9 mouse cellular contexts compared by ENCODE assay signal in genomic region chr7:75587727-75588126, GRCm38 (mm10).
DNase-seq lines count a peak whose midpoint lies in the region; ATAC-seq and TF ChIP-seq lines count a peak whose summit lies in the region.
"Had no signal": no experiment of that assay in that cellular context is flagged by ENCODE, and none has a peak within 500 bp of the region (broad histone marks: within the 10 kb centered on the region; RNA-seq: fewer than 3 reads in every experiment).

No protein-coding gene starts in this region.

- H3K27me3 ChIP-seq in liver, adult 2 months (ENCODE audit: control insufficient read depth, insufficient read depth, low read length): no peaks in the 10 kb centered on the region
- no peaks in the 10 kb centered on the region for H3K27me3 ChIP-seq in neural tube, embryonic 15.5 days (replicated peaks)
- no peaks in the 10 kb centered on the region for H3K27me3 ChIP-seq in midbrain, embryonic 16.5 days (ENCODE audit: control insufficient read depth, insufficient read depth, low read depth, low read length)
- no peaks in the 10 kb centered on the region for H3K27me3 ChIP-seq in hindbrain, embryonic 14.5 days (ENCODE audit: control insufficient read depth, insufficient read depth, low read length)

- peaks cover 28% of the 10 kb centered on the region for H3K4me1 ChIP-seq in bone marrow macrophage, adult 2 months (ENCODE audit: control insufficient read depth, insufficient read depth, low read length)
- H3K4me1 ChIP-seq in liver, adult 2 months (ENCODE audit: control insufficient read depth, insufficient read depth, low read length): peaks cover 8% of the 10 kb centered on the region
- H3K4me1 ChIP-seq in neural tube, embryonic 15.5 days: no peaks in the 10 kb centered on the region
- H3K4me1 ChIP-seq in midbrain, embryonic 16.5 days (ENCODE audit: control insufficient read depth, insufficient read depth, low read length): no peaks in the 10 kb centered on the region
- H3K4me1 ChIP-seq in hindbrain, embryonic 14.5 days (replicated peaks; ENCODE audit: control insufficient read depth, insufficient read depth, low read length): no peaks in the 10 kb centered on the region

- peaks cover 11% of the 10 kb centered on the region for H3K79me2 ChIP-seq in liver, adult 2 months (ENCODE audit: control insufficient read depth, insufficient read depth, low read length)

- no peak for TF ChIP-seq POLR2A in bone marrow macrophage, adult 2 months (IDR thresholded peaks at IDR 0.05; ENCODE audit: borderline replicate concordance, low read depth, low read length)
- no peak for TF ChIP-seq POLR2A in liver, adult 2 months (IDR thresholded peaks at IDR 0.05; ENCODE audit: extremely low read depth, insufficient read depth, low read length)

- WGBS in liver, adult 2 months: 51% methylated on average over 5 of the region's 5 CpGs
- 88% methylated on average over 5 of the region's 5 CpGs for WGBS in neural tube, embryonic 15.5 days
- 93% methylated on average over 5 of the region's 5 CpGs for WGBS in midbrain, embryonic 16.5 days
- 90% methylated on average over 5 of the region's 5 CpGs for WGBS in hindbrain, embryonic 14.5 days

- peak; percentile 39 for DNase-seq in kidney, adult 9 months
- no peak for DNase-seq in kidney, adult 18-20 months
- DNase-seq in liver, adult 2 months (ENCODE audit: extremely low read depth, low read depth, low spot score): no peak
- peak; percentile 60 to 80 for DNase-seq in spleen, postnatal 10 days (ENCODE audit: low spot score in 2 of 2)
- no peak for DNase-seq in hindbrain, embryonic 14.5 days (ENCODE audit: low spot score)

- H3K9ac ChIP-seq in liver, adult 2 months (ENCODE audit: low read depth, low read length): no peak overlapping the region
- H3K9ac ChIP-seq in neural tube, embryonic 15.5 days (replicated peaks): no peak overlapping the region
- no peak overlapping the region for H3K9ac ChIP-seq in midbrain, embryonic 16.5 days (ENCODE audit: low read depth, low read length)
- H3K9ac ChIP-seq in hindbrain, embryonic 14.5 days: no peak overlapping the region

- ATAC-seq in neural tube, embryonic 15.5 days (ENCODE audit: low FRiP score): no peak
- ATAC-seq in midbrain, embryonic 16.5 days: no peak
- no peak for ATAC-seq in hindbrain, embryonic 14.5 days (ENCODE audit: low FRiP score)
- ATAC-seq: intestine, embryonic 16.5 days had no signal

- H3K36me3 ChIP-seq in liver, adult 2 months (ENCODE audit: control insufficient read depth, insufficient read depth, low read length): peaks cover 15% of the 10 kb centered on the region
- no peaks in the 10 kb centered on the region for H3K36me3 ChIP-seq in neural tube, embryonic 15.5 days
- H3K36me3 ChIP-seq in midbrain, embryonic 16.5 days (ENCODE audit: control insufficient read depth, insufficient read depth, low read length): no peaks in the 10 kb centered on the region
- H3K36me3 ChIP-seq in hindbrain, embryonic 14.5 days (replicated peaks; ENCODE audit: control insufficient read depth, insufficient read depth): no peaks in the 10 kb centered on the region

- H3K27ac ChIP-seq in bone marrow macrophage, adult 2 months (ENCODE audit: insufficient read depth, low read depth, low read length): peak overlapping the region; percentile 64
- H3K27ac ChIP-seq in liver, adult 2 months (replicated peaks; ENCODE audit: insufficient read depth, low read depth, low read length): peak overlapping the region; percentile 61
- H3K27ac ChIP-seq in neural tube, embryonic 15.5 days (replicated peaks): no peak overlapping the region
- no peak overlapping the region for H3K27ac ChIP-seq in midbrain, embryonic 16.5 days (ENCODE audit: low read length)
- H3K27ac ChIP-seq in hindbrain, embryonic 14.5 days: no peak overlapping the region

- H3K4me3 ChIP-seq in bone marrow macrophage, adult 2 months (ENCODE audit: insufficient read depth, low read length): no peak overlapping the region
- no peak overlapping the region for H3K4me3 ChIP-seq in liver, adult 2 months (ENCODE audit: insufficient read depth, low read depth, low read length)
- no peak overlapping the region for H3K4me3 ChIP-seq in neural tube, embryonic 15.5 days (replicated peaks)
- no peak overlapping the region for H3K4me3 ChIP-seq in midbrain, embryonic 16.5 days (ENCODE audit: low read depth, low read length)
- H3K4me3 ChIP-seq in hindbrain, embryonic 14.5 days (replicated peaks; ENCODE audit: low read length): no peak overlapping the region

- no peak for TF ChIP-seq CTCF in bone marrow macrophage, adult 2 months (IDR thresholded peaks at IDR 0.05; ENCODE audit: low read depth, low read length)
- TF ChIP-seq CTCF in liver, adult 2 months (IDR thresholded peaks at IDR 0.05; ENCODE audit: low read depth, low read length): no peak

- no peaks in the 10 kb centered on the region for H3K9me3 ChIP-seq in neural tube, embryonic 15.5 days (replicated peaks)
- H3K9me3 ChIP-seq in midbrain, embryonic 16.5 days (replicated peaks; ENCODE audit: control insufficient read depth, low read length, poor library complexity, severe bottlenecking): no peaks in the 10 kb centered on the region
- H3K9me3 ChIP-seq in hindbrain, embryonic 14.5 days (ENCODE audit: control insufficient read depth, low read length): no peaks in the 10 kb centered on the region

- no peak overlapping the region for H3K4me2 ChIP-seq in neural tube, embryonic 15.5 days
- H3K4me2 ChIP-seq in midbrain, embryonic 16.5 days (ENCODE audit: low read length): no peak overlapping the region
- H3K4me2 ChIP-seq in hindbrain, embryonic 14.5 days (replicated peaks): no peak overlapping the region

Comparison
In these comparisons a context has a peak if more than half of its experiments do, and no peak if none do; other contexts are left out.
1. DNase-seq: peak in kidney, adult 9 months (single experiment) and spleen, postnatal 10 days (2 of 2); none in kidney, adult 18-20 months (single experiment), liver, adult 2 months (single experiment) and hindbrain, embryonic 14.5 days (single experiment).
2. H3K27ac ChIP-seq: peak in bone marrow macrophage, adult 2 months (single experiment) and liver, adult 2 months (single experiment); none in neural tube, embryonic 15.5 days (single experiment), midbrain, embryonic 16.5 days (single experiment) and hindbrain, embryonic 14.5 days (single experiment).